Mouse (Mus musculus) bone marrow macrophage, adult 2 months (primary cell): ENCODE measurements around the gene Ttll6.

ENCODE experiments used
- CTCF ChIP-seq: IDR thresholded peaks from 2 replicates; pipeline ENCODE4 v1.5.1; 2012; ENCODE audit warnings: low read depth, mild to moderate bottlenecking, low read length, moderate library complexity
- POLR2A ChIP-seq: IDR thresholded peaks from 2 replicates; pipeline ENCODE4 v1.6.1; 2012; ENCODE audit warnings: mild to moderate bottlenecking, low read depth, low read length, borderline replicate concordance

GRCm38 (mm10) chr11:96175511-96175910 lies 41.9 kb downstream of the Ttll6 start:
- TF ChIP-seq POLR2A: no peak
- no peak for TF ChIP-seq CTCF
